In the genomic region with DNA sequence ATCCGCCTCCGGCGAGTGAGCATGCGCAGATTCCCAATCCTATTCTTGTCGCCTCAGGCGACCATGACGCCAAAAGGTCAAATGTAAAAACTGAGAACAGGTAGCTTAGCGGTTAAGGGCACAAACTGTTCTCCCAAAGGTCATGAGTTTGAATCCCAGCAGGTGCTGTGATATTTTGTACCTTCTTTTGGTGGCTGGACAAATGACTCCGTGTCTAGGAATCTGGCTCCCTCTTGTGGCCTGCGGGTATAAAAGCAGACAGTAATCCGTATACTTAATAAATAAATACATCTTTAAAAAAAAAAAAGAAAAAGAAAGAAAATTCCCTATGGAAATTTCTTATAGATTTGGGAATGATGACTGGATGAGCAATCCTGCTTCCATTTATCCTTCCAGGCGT, we compare ENCODE assay signal across 8 mouse cellular contexts. TPM values are rescaled to one million over a fixed set of nuclear protein-coding genes. Genes with fewer than 3 reads are reported as not detected.
DNase-seq lines count a peak whose midpoint lies in the region; TF ChIP-seq lines count a peak whose summit lies in the region.
"Not testable (repeated sequence)": the region's sequence is repeated elsewhere in the genome, so short reads cannot be mapped to it uniquely, and the experiment has no call there.

No protein-coding gene starts in this region.

- intact Hi-C loops in gastrocnemius, adult 2 months (cut with DNase I); left cerebral cortex, adult 2 months (cut with DNase I): not testable (repeated sequence)

- TF ChIP-seq CTCF in gastrocnemius, adult 2 months (IDR thresholded peaks at IDR 0.05), result peak; percentile 62
- TF ChIP-seq CTCF in left cerebral cortex, adult 2 months (IDR thresholded peaks at IDR 0.05), result peak; percentile 60

- DNase-seq in adipocyte (ENCODE audit: low spot score), result peak; percentile 60
- peak; percentile 17 to 27 for DNase-seq in cerebellum, postnatal 36 days
- DNase-seq in gastrocnemius, adult 2 months, result peak; percentile 22
- DNase-seq in hindlimb bud, embryonic 11.5 days (ENCODE audit: extremely low spot score, low read depth, low spot score), result peak; percentile 35
- peak; percentile 11 to 38 for DNase-seq in left cerebral cortex, adult 2 months (ENCODE audit: extremely low spot score in 1 of 2, low spot score in 2 of 2)
- peak; percentile 17 for DNase-seq in lung, postnatal 25 days (ENCODE audit: low spot score)
- peak; percentile 41 for DNase-seq in retina, postnatal 1 day
- DNase-seq in yolk sac, embryonic 10.5 days (ENCODE audit: low spot score), result peak; percentile 21

- peak overlapping the region; percentile 59 for H3K4me3 ChIP-seq in gastrocnemius, adult 2 months
- peak overlapping the region; percentile 35 for H3K4me3 ChIP-seq in left cerebral cortex, adult 2 months

- not testable (repeated sequence) for H3K27ac ChIP-seq in gastrocnemius, adult 2 months; left cerebral cortex, adult 2 months

RNA-seq across cellular contexts. Expression of a gene that starts 32.2 kb away (rescaled TPM):
- 10 to 100 TPM in 1 of 2 experiments, 1 to 10 TPM in 1; 8.9 to 10.6 TPM for total RNA-seq in gastrocnemius, adult 2 months (2021)
- total RNA-seq in left cerebral cortex, adult 2 months (2021), result 10 to 100 TPM; 62.6 to 70.3 TPM

RNA-seq across cellular contexts. Expression of a gene that starts 51.5 kb away (rescaled TPM):
- not detected for total RNA-seq in gastrocnemius, adult 2 months (2021)
- total RNA-seq in left cerebral cortex, adult 2 months (2021), result under 1 TPM; 0.49 to 0.86 TPM

Comparison
In these comparisons a context has a peak if more than half of its experiments do, and no peak if none do; other contexts are left out.
1. RNA of a gene that starts 32.2 kb away (total RNA-seq): 62.6 to 70.3 TPM in left cerebral cortex, adult 2 months; 8.9 to 10.6 TPM in gastrocnemius, adult 2 months; every median in the first group is over 4 times any median in the second.
2. Peak in every context shown above with its lines, with median percentiles within 50 percentile points of each other: DNase-seq.